Mouse (Mus musculus) heart, adult 18-20 months (tissue): ENCODE data around the gene Hdac8. TPM values are rescaled to one million over a fixed set of nuclear protein-coding genes. Genes with fewer than 3 reads are reported as not detected.

Source experiments
- microRNA-seq, 2 experiments: library from miRNA; unstranded; fragments of <30 nt; microRNA quantifications; one replicate each; pipeline ENCODE4 v1.2.0; 2022
- total RNA-seq, 2 experiments: library from RNA; stranded (reverse); gene quantifications; 2 replicates each; pipeline ENCODE4 v1.2.3; 2021

Hdac8 gene
- total RNA-seq, 2 experiments from 2014 or later = 3.4 to 3.8 TPM

Small RNA genes within 50 kb of the gene (microRNA-seq; reads per million reads assigned to microRNA genes)
- 0 reads per million in 2 experiments for gene Gm26318

Other genes starting within 250 kb of the Hdac8 start
- 10 to 100 TPM; 37.4 to 46.6 TPM for gene Phka1, start 138.9 kb upstream of the Hdac8 start, total RNA-seq
- not detected for gene Gm3880, start 181.6 kb upstream of the Hdac8 start, total RNA-seq
- gene Gm9112, start 202.3 kb upstream of the Hdac8 start, total RNA-seq = not detected
- gene Dmrtc1b, start 202.5 kb upstream of the Hdac8 start, total RNA-seq = not detected